Mouse (Mus musculus): ENCODE measurements around the gene Eya3. TPM values are rescaled to one million over a fixed set of nuclear protein-coding genes. Genes with fewer than 3 reads are reported as not detected.

Gene Eya3
- polyA plus RNA-seq, 1 experiment from 2014 or later, result 24.7 TPM

DNA sequence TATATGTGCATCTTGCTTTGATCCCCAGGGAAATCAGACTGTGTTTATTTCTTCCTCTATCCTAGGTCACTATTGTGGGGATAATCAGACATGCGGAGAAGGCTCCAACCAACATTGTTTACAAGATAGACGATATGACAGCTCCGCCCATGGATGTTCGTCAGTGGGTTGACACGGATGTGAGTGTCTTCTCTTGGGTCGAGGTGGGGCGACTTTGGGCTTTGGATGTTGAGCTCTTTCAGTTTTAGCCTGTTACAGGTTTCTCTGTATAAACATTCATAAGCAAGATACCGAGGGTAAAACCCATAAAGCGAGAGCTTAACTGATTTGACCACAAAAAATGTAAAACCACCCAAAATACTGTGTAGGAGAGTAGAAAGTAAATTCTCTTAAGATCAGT lies 133.0 kb downstream of the Eya3 start:
- Histone ChIP-seq H3K27ac (no peak overlapping the region), H3K4me3 (replicated peaks) (no peak overlapping the region), H3K36me3 (peaks cover 51% of the 10 kb centered on the region), H3K27me3 (replicated peaks) (no peaks in the 10 kb centered on the region), H3K4me2 (no peak overlapping the region), H3K4me1 (peaks cover 7% of the 10 kb centered on the region; the same call in 1 of the 2 replicates), H3K9me3 (no peaks in the 10 kb centered on the region), H3K9ac (no peak overlapping the region)
- ATAC-seq (ENCODE audit: insufficient read depth, low FRiP score, low read depth), result no peak
- 85% methylated on average over 9 of the region's 9 CpGs for WGBS

Other genes starting within 250 kb of the Eya3 start
- gene Phactr4, start 216.5 kb upstream of the Eya3 start, polyA plus RNA-seq (2015; fragmentation: Nextera tagmentation; extraction: Ambion mirVana), result 21.1 and 22.6 TPM in 2 replicates
- gene Med18, start 175.1 kb upstream of the Eya3 start, polyA plus RNA-seq (2015; fragmentation: Nextera tagmentation; extraction: Ambion mirVana), result 22.0 and 23.4 TPM in 2 replicates
- gene Sesn2, start 128.5 kb upstream of the Eya3 start, polyA plus RNA-seq (2015; fragmentation: Nextera tagmentation; extraction: Ambion mirVana), result 14.2 TPM in 2 replicates
- 1,135 and 1,340 TPM in 2 replicates for gene Atpif1, start 105.3 kb upstream of the Eya3 start, polyA plus RNA-seq (2015; fragmentation: Nextera tagmentation; extraction: Ambion mirVana)
- gene Dnajc8, start 103.4 kb upstream of the Eya3 start, polyA plus RNA-seq (2015; fragmentation: Nextera tagmentation; extraction: Ambion mirVana), result 140 and 147 TPM in 2 replicates
- gene Ptafr, start 74.9 kb upstream of the Eya3 start, polyA plus RNA-seq (2015; fragmentation: Nextera tagmentation; extraction: Ambion mirVana), result 1.5 and 1.7 TPM in 2 replicates
- gene Xkr8, start 93.6 kb downstream of the Eya3 start, polyA plus RNA-seq (2015; fragmentation: Nextera tagmentation; extraction: Ambion mirVana), result 3.8 and 4.4 TPM in 2 replicates
- 6.7 and 6.9 TPM in 2 replicates for gene Smpdl3b, start 118.3 kb downstream of the Eya3 start, polyA plus RNA-seq (2015; fragmentation: Nextera tagmentation; extraction: Ambion mirVana)
- gene Rpa2, start 129.3 kb downstream of the Eya3 start, polyA plus RNA-seq (2015; fragmentation: Nextera tagmentation; extraction: Ambion mirVana), result 87.0 and 89.5 TPM in 2 replicates
- 1.3 and 1.8 TPM in 2 replicates for gene Themis2, start 157.4 kb downstream of the Eya3 start, polyA plus RNA-seq (2015; fragmentation: Nextera tagmentation; extraction: Ambion mirVana)
- 44.8 and 46.9 TPM in 2 replicates for gene Ppp1r8, start 204.2 kb downstream of the Eya3 start, polyA plus RNA-seq (2015; fragmentation: Nextera tagmentation; extraction: Ambion mirVana)
- 54.8 and 58.3 TPM in 2 replicates for gene Stx12, start 245.5 kb downstream of the Eya3 start, polyA plus RNA-seq (2015; fragmentation: Nextera tagmentation; extraction: Ambion mirVana)